8 mouse cellular contexts compared by ENCODE assay signal in the genomic region with DNA sequence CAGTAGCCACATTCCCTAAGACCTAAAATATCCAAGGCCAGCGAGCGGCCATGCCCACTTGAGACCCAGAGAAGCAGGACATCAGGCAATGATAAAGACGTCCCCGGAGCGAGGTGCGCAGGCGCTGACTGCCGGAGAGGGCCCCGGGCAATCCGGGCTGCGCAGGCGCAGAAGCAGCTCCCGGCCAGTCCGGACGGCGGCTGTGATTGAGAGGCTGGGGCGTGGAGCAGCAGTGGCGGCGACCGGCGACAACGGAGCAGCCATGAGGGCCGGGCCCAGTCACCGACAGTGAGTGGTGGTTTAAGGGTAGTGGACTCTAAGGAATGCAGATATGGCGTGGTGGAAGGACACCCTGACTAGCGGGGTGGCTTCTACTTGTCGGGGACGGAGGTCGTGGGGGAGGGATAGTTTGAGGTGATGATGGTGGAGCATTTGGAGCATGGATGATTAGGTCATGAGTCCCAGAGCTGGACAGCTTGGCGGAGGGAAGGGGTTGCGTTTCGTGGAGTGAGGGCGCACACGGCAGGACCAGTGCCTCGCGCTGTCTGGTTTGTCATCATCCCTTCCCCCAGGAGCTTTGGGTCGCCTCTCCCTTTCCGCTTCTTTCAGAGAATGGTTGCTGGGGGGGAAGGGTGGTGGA. TPM values are rescaled to one million over a fixed set of nuclear protein-coding genes. Genes with fewer than 3 reads are reported as not detected.
DNase-seq lines count a peak whose midpoint lies in the region; ATAC-seq lines count a peak whose summit lies in the region.

A gene (plus strand): TSS at position 157 of the 640 bp plus-strand sequence.

- peak; percentile 95 for ATAC-seq in hindbrain, embryonic 12.5 days (ENCODE audit: low FRiP score)

- H3K27me3 ChIP-seq in hindbrain, embryonic 12.5 days: 0 out of 2 replicates have a peak, but pooled peaks cover 3% of the 10 kb centered on the region

- DNase-seq in Muller cell, postnatal 12 days (ENCODE audit: inconsistent ontology term): peak; percentile 91
- DNase-seq in cerebellum, adult 9-11 months: peak; percentile 94
- peak; percentile 83 to 89 for DNase-seq in frontal cortex, postnatal 10 days (ENCODE audit: low spot score in 2 of 2)
- DNase-seq in layer of hippocampus, postnatal 14 days (ENCODE audit: low spot score in 2 of 2): peak; percentile 90 to 95
- DNase-seq in lung, postnatal 14 days: peak; percentile 95
- peak; percentile 79 for DNase-seq in retina, adult 2 months (ENCODE audit: low read depth, low spot score)
- peak; percentile 86 to 88 for DNase-seq in thymus, postnatal 36 days

- no peaks in the 10 kb centered on the region for H3K9me3 ChIP-seq in hindbrain, embryonic 12.5 days (replicated peaks)

- H3K4me2 ChIP-seq in hindbrain, embryonic 12.5 days (replicated peaks): peak within 1 kb of the TSS; percentile 60

- peak within 1 kb of the TSS; percentile 88 for H3K9ac ChIP-seq in hindbrain, embryonic 12.5 days

- 0 out of 2 replicates have a peak, but pooled peaks cover 2% of the 10 kb centered on the region for H3K36me3 ChIP-seq in hindbrain, embryonic 12.5 days

- peak within 1 kb of the TSS; percentile 89 for H3K27ac ChIP-seq in hindbrain, embryonic 12.5 days

- peak within 1 kb of the TSS; percentile 77 for H3K4me3 ChIP-seq in hindbrain, embryonic 12.5 days

- peaks cover 22% of the 10 kb centered on the region for H3K4me1 ChIP-seq in hindbrain, embryonic 12.5 days

- under 1% methylated on average over 38 of the region's 38 CpGs for WGBS in hindbrain, embryonic 12.5 days

RNA-seq across cellular contexts. Expression of the gene that starts here (rescaled TPM):
- 24.3 and 28.0 TPM in 2 replicates for polyA plus RNA-seq in hindbrain, embryonic 12.5 days (2016; fragmentation: Nextera tagmentation; extraction: Ambion mirVana)
- total RNA-seq in layer of hippocampus, postnatal 14 days (2021): 10 to 100 TPM; 26.7 to 30.7 TPM

Comparison
In these comparisons a context has a peak if more than half of its experiments do, and no peak if none do; other contexts are left out.
1. Peak in every context shown above with its lines: DNase-seq, ATAC-seq, H3K4me3 ChIP-seq and H3K27ac ChIP-seq.